Mouse (Mus musculus) midbrain, embryonic 13.5 days (tissue): ENCODE results near the gene Ephb1. TPM values are rescaled to one million over a fixed set of nuclear protein-coding genes. Genes with fewer than 3 reads are reported as not detected.

Experiments used
- ATAC-seq: fragments of 200-750 bp; cut with Nextera tagmentation; 2 replicates; pipeline ENCODE4 v1.8.0; 2017; ENCODE audit warnings: mild to moderate bottlenecking, moderate TSS enrichment, moderate library complexity
- H3K27ac ChIP-seq: fragments of 300-500 bp; sonication (generic); 2 replicates; pipeline ENCODE4 v1.5.1; 2015; ENCODE audit warnings: inconsistent platforms, mild to moderate bottlenecking, moderate library complexity
- H3K27me3 ChIP-seq: fragments of 300-500 bp; sonication (generic); 2 replicates; pipeline ENCODE4 v1.6.1; 2015; ENCODE audit warnings: mild to moderate bottlenecking, inconsistent platforms
- H3K36me3 ChIP-seq: fragments of 300-500 bp; sonication (generic); 2 replicates; pipeline ENCODE4 v1.6.1; 2015; ENCODE audit warnings: mild to moderate bottlenecking, inconsistent platforms
- H3K4me1 ChIP-seq: fragments of 300-500 bp; sonication (generic); replicated peaks from 2 replicates; pipeline ENCODE4 v1.6.1; 2015; ENCODE audit warnings: inconsistent platforms
- H3K4me2 ChIP-seq: fragments of 300-500 bp; sonication (generic); replicated peaks from 2 replicates; pipeline ENCODE4 v1.6.1; 2015; ENCODE audit warnings: moderate library complexity, mild to moderate bottlenecking, inconsistent platforms
- H3K4me3 ChIP-seq: fragments of 300-500 bp; sonication (generic); replicated peaks from 2 replicates; pipeline ENCODE4 v1.5.1; 2015; ENCODE audit warnings: mild to moderate bottlenecking, inconsistent platforms
- H3K9ac ChIP-seq: fragments of 300-500 bp; sonication (generic); replicated peaks from 2 replicates; pipeline ENCODE4 v1.6.1; 2015; ENCODE audit warnings: mild to moderate bottlenecking, inconsistent platforms
- H3K9me3 ChIP-seq: fragments of 300-500 bp; sonication (generic); 2 replicates; pipeline ENCODE4 v1.6.1; 2016; ENCODE audit warnings: mild to moderate bottlenecking, inconsistent platforms
- WGBS: fragments of 180-500 bp; shearing (Covaris S2); methylation state at CpG from one replicate; pipeline ENCODE4 v1.1.7; 2015; 5-methylcytosine and 5-hydroxymethylcytosine counted together
- polyA plus RNA-seq: library from polyadenylated mRNA; unstranded; fragments of >200 nt; fragmentation: Nextera tagmentation; extraction: Ambion mirVana; gene quantifications from 2 replicates; pipeline ENCODE4 v1.2.1, GENCODE M21; 2015

Ephb1 gene
- polyA plus RNA-seq, 1 experiment from 2014 or later: 66.2 TPM

DNA sequence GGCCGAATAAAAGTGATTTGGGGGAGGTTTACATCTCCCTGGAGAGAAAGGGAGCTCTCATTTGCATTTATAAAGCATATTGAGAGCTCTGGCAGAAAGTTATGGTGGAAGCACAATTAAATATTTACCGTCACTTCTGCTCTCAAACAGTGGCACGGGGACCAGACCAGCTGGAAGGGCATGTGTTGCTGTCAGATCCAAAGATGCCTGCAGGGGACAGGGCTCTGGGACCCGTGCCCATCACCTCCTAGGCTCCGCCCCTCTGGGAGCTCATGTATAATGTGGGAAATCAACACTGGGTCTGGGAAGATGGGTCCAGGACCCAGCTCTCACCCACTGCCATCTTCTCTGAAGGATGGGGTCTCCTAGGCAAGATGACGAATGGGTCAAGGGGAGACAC is 123.2 kb downstream of the Ephb1 start:
- H3K9ac ChIP-seq: no peak overlapping the region
- H3K27ac ChIP-seq: no peak overlapping the region
- H3K4me1 ChIP-seq: peaks cover 33% of the 10 kb centered on the region
- H3K9me3 ChIP-seq: no peaks in the 10 kb centered on the region
- no peak overlapping the region for H3K4me3 ChIP-seq
- WGBS: 48% methylated on average over 6 of the region's 6 CpGs
- H3K27me3 ChIP-seq: no peaks in the 10 kb centered on the region
- ATAC-seq: 0 out of 2 replicates have a peak, but pooled peaks have one; percentile 14
- H3K36me3 ChIP-seq: no peaks in the 10 kb centered on the region
- no peak overlapping the region for H3K4me2 ChIP-seq

DNA sequence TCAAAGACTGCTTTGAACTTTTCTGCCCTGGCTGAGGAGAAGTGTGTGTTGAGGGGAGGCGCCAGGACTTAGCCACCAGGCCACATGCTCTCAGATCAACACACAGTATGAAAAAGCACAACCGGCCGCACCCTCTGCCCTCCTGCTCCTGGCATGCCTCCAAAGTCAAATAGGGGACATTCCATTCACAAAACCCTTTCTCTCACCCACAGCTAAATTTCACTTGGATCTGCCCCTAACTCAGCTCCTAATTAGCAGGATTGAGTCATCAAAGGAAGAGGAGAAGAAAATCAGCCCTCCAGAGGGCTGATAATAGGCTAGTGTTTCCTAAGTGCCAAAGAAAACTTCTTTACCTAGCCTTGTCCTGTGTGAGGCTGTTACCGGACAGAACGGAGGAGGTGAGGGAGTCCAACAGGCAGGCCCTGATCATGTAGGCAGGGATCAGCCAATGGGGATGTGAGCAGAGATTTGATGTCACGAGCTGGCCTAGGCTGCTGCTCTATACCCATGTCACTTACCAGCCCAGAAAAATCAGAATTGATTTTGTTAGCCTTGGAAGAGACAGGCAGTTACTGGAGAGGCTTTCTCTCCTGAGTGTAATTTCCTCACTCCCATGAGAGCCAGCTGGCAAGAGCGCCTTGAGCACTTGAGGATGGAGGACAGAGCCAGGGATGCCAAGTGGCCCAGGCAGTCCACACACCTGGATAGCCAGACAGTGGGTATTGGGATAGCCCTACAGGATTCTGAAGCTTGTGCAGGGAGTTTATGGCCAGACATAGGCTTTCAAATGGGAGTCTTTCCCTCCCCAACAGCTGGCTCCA is 137.5 kb downstream of the Ephb1 start:
- H3K36me3 ChIP-seq: peaks cover 23% of the 10 kb centered on the region
- peaks cover 61% of the 10 kb centered on the region for H3K27me3 ChIP-seq
- H3K9me3 ChIP-seq: no peaks in the 10 kb centered on the region
- no peak overlapping the region for H3K9ac ChIP-seq
- H3K27ac ChIP-seq: no peak overlapping the region
- ATAC-seq: 0 out of 2 replicates have a peak, but pooled peaks have one; percentile 21
- H3K4me3 ChIP-seq: no peak overlapping the region
- H3K4me1 ChIP-seq: peaks cover 57% of the 10 kb centered on the region
- H3K4me2 ChIP-seq: no peak overlapping the region
- whole genome bisulfite sequencing: 52% methylated on average over 7 of the region's 7 CpGs

DNA sequence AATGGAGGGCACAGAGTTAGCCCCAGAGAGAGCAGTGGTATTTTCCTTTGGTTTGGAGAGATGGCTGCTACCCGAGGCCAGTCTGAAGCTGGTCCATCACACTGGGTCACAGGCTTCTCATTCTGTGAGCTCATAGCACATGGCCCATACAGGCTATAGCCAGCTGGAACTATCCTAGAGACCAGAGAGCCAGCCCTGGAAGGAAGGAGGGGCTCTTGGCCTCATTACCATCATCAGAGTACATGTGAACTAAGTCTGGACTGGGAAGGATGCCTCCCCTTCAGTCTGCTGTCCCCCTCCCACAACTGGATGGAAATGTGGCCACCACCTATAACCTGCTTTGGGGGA is 142.5 kb downstream of the Ephb1 start:
- ATAC-seq: no peak
- peaks cover 69% of the 10 kb centered on the region for H3K4me1 ChIP-seq
- 0% methylated on average over 1 of the region's 1 CpGs for WGBS

DNA sequence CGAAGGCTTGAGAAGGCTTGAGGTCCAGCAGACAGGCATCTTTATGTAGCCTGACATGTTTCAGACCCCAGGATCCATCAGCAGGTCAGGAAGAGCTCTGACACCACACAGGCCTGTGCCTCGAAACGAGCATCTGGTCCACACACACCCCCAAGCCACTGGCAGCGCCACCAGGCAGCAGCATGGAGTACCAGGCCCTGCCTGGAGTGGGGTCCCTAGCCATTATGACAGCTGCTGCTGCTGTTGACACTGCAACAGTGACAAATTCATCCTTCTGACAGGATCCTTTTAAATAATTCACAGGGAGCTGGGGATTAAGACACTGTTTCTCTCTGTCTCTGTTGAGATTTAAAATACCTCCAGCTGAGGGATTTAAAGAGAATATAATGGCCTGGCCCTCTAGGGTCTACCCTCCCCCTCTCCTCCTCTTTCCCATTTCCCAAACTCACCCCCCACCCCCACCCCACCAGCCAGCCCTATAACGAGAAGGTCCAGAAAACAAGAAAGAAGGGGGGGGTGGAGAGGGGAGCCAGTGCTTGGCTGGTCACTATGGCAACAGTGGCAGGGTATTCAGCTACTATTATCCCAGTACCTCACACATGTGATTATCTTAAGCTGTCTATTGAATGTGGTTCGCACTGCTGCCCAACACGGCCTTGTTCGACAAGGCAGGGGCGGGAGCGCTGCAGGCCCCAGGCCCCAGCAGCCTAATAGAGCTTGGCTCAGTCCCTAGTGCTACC is 143.0 kb downstream of the Ephb1 start:
- no peaks in the 10 kb centered on the region for H3K9me3 ChIP-seq
- H3K4me3 ChIP-seq: no peak overlapping the region
- H3K27ac ChIP-seq: peak overlapping the region; percentile 89
- 3% methylated on average over 10 of the region's 10 CpGs for WGBS
- peak overlapping the region; percentile 12; the same call in 1 of the 2 replicates for H3K4me2 ChIP-seq
- peaks cover 58% of the 10 kb centered on the region for H3K27me3 ChIP-seq
- H3K36me3 ChIP-seq: peaks cover 8% of the 10 kb centered on the region
- H3K9ac ChIP-seq: no peak overlapping the region
- H3K4me1 ChIP-seq: peaks cover 64% of the 10 kb centered on the region
- ATAC-seq: peak; percentile 97

More for the DNA sequence above, 142.5 kb downstream of the Ephb1 start:
- H3K27ac ChIP-seq: peak overlapping the region; percentile 89
- H3K4me2 ChIP-seq: peak overlapping the region; percentile 12; the same call in 1 of the 2 replicates
- H3K27me3 ChIP-seq: peaks cover 55% of the 10 kb centered on the region
- H3K9me3 ChIP-seq: no peaks in the 10 kb centered on the region
- peaks cover 8% of the 10 kb centered on the region for H3K36me3 ChIP-seq
- H3K4me3 ChIP-seq: no peak overlapping the region
- no peak overlapping the region for H3K9ac ChIP-seq

DNA sequence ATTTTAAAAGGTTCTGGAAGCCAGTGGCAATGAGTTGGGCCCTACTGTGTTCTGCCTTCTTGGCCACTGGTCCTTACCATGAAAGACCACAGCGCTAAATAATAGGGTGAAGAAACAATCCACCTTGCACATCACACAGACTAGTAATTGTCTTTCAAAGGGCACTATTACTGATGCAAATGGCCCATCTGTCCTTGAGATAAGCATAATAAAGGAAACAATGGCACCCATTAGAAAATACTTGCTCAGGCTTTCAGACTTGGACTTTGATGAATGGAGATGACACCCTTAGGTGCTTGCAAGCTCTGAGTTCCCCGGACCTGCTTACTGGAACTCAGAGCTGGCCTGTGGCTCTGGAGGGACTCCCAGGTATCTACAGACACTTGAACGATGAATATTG is 149.0 kb downstream of the Ephb1 start:
- Histone ChIP-seq H3K36me3 (peaks cover 8% of the 10 kb centered on the region), H3K4me2 (no peak overlapping the region), H3K4me1 (peaks cover 6% of the 10 kb centered on the region), H3K9ac (no peak overlapping the region), H3K27me3 (peaks cover 60% of the 10 kb centered on the region), H3K27ac (no peak overlapping the region), H3K4me3 (no peak overlapping the region), H3K9me3 (no peaks in the 10 kb centered on the region)
- 70% methylated on average over 3 of the region's 3 CpGs for WGBS
- no peak for ATAC-seq

DNA sequence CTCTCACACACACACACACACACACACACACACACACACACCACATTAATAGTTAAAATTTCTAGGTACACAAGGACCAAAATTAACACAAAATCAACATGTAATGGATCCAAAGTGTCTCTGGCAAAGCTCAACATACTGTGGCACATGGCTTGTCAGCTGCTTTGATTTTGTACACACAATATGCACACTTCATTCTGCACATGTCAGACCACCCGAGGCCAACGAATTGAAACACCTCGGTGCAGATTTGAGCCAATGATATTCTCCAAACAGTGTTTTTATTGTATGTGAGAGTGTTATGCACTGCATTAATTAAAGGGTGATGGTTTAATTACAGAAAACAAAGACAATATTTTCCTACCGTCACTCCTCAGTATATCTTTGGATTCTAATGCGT is 152.6 kb downstream of the Ephb1 start:
- ATAC-seq: no peak
- Histone ChIP-seq H3K4me2 (no peak overlapping the region), H3K4me3 (no peak overlapping the region), H3K9me3 (no peaks in the 10 kb centered on the region), H3K4me1 (peaks cover 18% of the 10 kb centered on the region), H3K9ac (no peak overlapping the region), H3K27me3 (peaks cover 54% of the 10 kb centered on the region), H3K36me3 (no peaks in the 10 kb centered on the region), H3K27ac (no peak overlapping the region)
- WGBS: 73% methylated on average over 5 of the region's 5 CpGs

DNA sequence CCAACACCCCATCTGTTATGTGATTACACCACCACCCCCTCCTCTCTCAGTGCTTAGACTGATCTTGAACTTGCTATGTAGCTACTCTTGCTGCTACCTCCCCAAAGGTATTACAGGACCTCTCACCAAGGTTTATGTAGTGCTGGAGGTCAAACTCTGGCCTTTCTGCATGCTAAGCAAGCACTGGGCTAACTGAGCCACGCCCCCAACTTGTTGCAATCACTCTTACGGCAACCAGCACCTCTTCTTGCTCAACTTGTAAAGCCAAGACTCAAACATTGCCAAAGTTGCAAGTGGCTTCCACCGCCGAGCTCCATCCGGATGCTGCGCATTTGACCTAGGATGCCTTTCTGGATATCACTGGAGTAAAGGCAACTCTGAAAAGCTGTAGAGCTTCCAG is 157.6 kb downstream of the Ephb1 start:
- Histone ChIP-seq H3K4me1 (peaks cover 43% of the 10 kb centered on the region), H3K9me3 (no peaks in the 10 kb centered on the region), H3K36me3 (peaks cover 10% of the 10 kb centered on the region), H3K4me2 (no peak overlapping the region), H3K27me3 (peaks cover 30% of the 10 kb centered on the region), H3K4me3 (no peak overlapping the region), H3K9ac (no peak overlapping the region), H3K27ac (no peak overlapping the region)
- ATAC-seq: no peak
- WGBS: 97% methylated on average over 6 of the region's 6 CpGs

DNA sequence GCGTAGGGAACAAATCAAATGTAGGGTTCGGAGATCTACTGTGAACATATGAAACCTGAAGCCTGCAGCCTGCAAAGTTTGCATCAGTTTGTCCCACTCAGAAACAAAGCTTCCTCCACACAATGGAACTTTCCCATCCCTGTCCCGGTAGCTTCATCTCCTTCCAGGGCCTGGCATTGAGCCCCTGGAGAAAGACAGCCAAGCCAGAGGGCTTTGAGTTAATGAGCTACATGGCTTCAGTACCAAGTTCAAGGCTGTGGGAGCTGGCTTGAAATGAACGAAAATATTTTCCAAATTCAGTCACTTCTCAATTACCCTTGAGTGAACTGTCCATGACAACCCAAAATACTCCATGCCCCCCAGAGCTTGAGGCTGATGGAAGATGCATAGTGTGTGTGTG is 160.4 kb downstream of the Ephb1 start:
- no peaks in the 10 kb centered on the region for H3K9me3 ChIP-seq
- 65% methylated on average over 4 of the region's 4 CpGs for WGBS
- no peak for ATAC-seq
- peaks cover 59% of the 10 kb centered on the region for H3K4me1 ChIP-seq
- H3K4me2 ChIP-seq: no peak overlapping the region
- peaks cover 10% of the 10 kb centered on the region for H3K36me3 ChIP-seq
- no peak overlapping the region for H3K9ac ChIP-seq
- H3K27me3 ChIP-seq: peaks cover 23% of the 10 kb centered on the region
- H3K4me3 ChIP-seq: no peak overlapping the region
- peak overlapping the region; percentile 75 for H3K27ac ChIP-seq

DNA sequence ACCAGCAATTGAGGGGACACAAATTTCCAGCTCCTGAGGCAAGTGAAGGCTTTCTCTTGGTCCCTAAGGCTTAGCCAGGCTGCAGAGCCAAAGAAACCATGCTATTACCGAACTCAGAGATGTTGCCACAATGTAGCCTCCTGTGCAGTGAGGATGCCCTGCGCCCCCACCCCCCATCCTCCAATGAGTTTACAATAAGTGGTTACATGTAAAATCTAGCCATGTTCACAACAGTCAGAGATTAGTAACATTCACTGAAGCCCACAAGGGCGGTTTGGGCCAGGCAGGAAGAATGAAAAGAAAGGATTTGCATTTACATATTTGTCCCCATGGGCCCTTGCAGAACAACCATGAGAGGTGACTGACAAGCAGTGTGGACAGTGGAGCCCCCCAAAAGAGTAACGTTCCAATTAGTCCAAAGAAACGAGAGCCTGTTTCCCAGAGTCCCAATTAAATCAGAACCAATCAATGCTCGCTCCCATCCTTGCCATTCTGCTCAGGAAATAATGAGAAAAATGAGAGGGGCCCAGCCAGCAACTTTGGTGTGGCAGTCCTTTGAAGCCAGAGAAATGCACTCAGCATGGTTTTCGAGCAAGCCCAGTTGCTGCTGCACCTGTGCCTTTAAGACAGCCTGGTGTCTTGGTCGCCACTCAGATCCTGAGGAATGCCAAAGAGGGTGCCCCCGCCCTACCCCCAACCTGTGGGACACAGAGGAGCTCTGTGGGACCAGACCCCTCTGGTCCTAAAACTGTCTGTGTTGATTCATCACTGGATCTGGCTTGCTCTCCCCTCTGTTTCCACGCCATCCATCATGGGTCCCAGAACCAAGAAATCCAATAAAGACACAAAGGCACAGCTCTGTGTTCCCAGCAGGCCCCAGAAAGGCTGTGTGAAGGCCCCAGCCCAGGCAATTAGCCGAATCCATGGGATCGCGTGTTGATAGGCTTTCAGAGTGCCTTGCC is 161.5 kb downstream of the Ephb1 start:
- Histone ChIP-seq H3K36me3 (peaks cover 10% of the 10 kb centered on the region), H3K4me1 (peaks cover 52% of the 10 kb centered on the region), H3K9ac (no peak overlapping the region), H3K9me3 (no peaks in the 10 kb centered on the region), H3K4me2 (no peak overlapping the region), H3K4me3 (no peak overlapping the region), H3K27ac (peak overlapping the region; percentile 75), H3K27me3 (peaks cover 19% of the 10 kb centered on the region)
- WGBS: 19% methylated on average over 13 of the region's 13 CpGs
- ATAC-seq: peak; percentile 86

DNA sequence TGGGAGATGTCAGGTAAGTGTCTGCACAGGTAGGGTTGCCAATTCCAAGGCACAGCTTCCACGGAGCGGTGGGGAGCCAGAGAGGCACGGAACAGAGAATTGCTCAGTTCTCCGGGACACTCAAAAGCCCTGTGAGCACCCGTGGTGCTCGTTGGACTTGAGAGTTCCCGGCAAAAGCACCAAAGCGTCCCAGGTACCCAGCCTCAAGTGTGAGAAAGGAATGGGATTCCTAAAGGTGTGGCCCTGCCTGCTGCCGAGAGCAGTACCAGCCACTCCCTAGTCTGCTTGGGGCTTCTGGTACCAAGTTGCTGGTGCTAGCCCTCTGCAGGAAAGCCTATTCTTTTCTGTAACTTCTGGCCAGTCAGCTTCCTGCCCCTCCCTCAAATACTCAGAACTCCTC is 164.4 kb downstream of the Ephb1 start:
- Histone ChIP-seq H3K27ac (no peak overlapping the region), H3K4me2 (no peak overlapping the region), H3K4me1 (peaks cover 56% of the 10 kb centered on the region), H3K4me3 (no peak overlapping the region), H3K27me3 (peaks cover 4% of the 10 kb centered on the region; the same call in 1 of the 2 replicates), H3K9ac (no peak overlapping the region), H3K36me3 (peaks cover 7% of the 10 kb centered on the region), H3K9me3 (no peaks in the 10 kb centered on the region)
- no peak for ATAC-seq
- 84% methylated on average over 9 of the region's 9 CpGs for WGBS

DNA sequence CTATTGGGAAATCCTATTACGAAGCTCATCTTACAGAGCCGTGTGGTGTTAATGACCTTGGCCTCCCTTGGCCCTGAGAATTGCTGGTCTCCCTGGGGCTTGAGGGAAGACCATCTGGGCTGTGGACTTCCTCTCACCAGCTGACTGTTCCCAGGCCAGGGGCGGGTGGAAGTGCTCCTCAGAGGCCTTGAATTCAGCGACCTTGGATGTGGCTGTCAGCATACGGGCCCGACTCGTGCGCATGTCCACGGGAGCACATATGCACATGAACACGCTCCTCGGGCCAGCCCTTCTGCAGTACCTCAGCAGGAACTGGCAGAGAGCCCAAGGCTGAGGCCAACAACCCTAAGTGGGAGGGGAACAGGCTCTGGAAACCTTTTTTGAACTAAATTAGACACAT is 165.1 kb downstream of the Ephb1 start:
- peaks cover under 1% of the 10 kb centered on the region for H3K36me3 ChIP-seq
- ATAC-seq: no peak
- 64% methylated on average over 11 of the region's 11 CpGs for WGBS
- H3K4me1 ChIP-seq: peaks cover 62% of the 10 kb centered on the region
- H3K4me3 ChIP-seq: no peak overlapping the region
- H3K4me2 ChIP-seq: no peak overlapping the region
- H3K27ac ChIP-seq: no peak overlapping the region
- H3K9me3 ChIP-seq: no peaks in the 10 kb centered on the region
- H3K27me3 ChIP-seq: 0 out of 2 replicates have a peak, but pooled peaks cover 2% of the 10 kb centered on the region
- H3K9ac ChIP-seq: no peak overlapping the region
